Mouse (Mus musculus) heart, postnatal 0 days (tissue): Measurements from ENCODE around the gene 2210017I01Rik.

Source experiments
- CTCF ChIP-seq: IDR thresholded peaks from 2 replicates; pipeline ENCODE4 v1.5.1; 2016; ENCODE audit warnings: antibody characterized with exemption, control low read depth, low read depth
- EP300 ChIP-seq: IDR thresholded peaks from 2 replicates; pipeline ENCODE4 v1.6.1; 2016; ENCODE audit warnings: antibody characterized with exemption, low read depth

DNA sequence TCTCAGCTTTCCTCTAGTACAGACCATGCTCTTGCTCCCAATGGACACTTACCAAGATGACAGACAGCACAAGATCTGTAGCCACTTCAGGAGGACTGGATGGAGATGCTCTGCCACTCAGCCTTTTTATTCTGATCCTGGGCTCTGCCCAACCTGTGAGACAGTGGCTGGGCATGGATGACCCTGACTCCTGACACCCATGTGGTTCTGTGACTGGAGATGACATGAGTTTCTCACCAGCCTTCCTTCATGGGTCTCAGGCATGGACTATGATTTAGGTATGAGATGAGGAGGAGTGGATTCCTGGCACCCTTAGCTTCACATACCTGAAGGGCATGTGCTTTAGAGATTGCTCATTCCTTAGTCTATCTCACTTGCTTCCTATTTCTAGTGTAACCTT lies 49.5 kb upstream of the 2210017I01Rik start, which contains the start of gene Lce1b:
- TF ChIP-seq CTCF (no peak), EP300 (no peak)
